11 mouse cellular contexts compared by ENCODE assay signal in the genomic region with DNA sequence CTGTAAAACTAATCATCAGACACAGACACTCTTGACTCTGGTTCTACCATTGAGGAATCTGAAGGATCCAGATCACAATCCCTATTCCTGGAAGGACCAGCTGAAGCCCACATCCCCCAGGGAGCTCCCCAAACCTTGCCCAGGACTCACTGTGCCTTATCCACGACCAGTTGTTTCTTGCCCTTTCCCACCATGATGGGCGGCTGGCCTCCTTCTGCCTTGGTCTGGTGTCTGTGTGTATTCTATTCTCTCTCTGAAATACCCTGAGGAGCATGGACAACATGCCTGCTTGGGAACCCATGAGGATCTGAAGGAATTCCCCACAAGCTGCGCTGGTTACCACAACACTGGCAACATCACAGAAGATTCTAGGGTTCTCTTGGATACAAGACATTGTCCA. TPM values are rescaled to one million over a fixed set of nuclear protein-coding genes. Genes with fewer than 3 reads are reported as not detected.
A peak's percentile ranks its signal among the peaks of the same experiment; 100 is the strongest.
DNase-seq lines count a peak whose midpoint lies in the region; TF ChIP-seq lines count a peak whose summit lies in the region.
"Not testable (repeated sequence)": the region's sequence is repeated elsewhere in the genome, so short reads cannot be mapped to it uniquely, and the experiment has no call there.
"Had no signal": no experiment of that assay in that cellular context is flagged by ENCODE, and none has a peak within 500 bp of the region (broad histone marks: within the 10 kb centered on the region; RNA-seq: fewer than 3 reads in every experiment).

A gene (minus strand): TSS at position 330 of the 400 bp plus-strand sequence.

- not testable (repeated sequence) for H3K4me1 ChIP-seq in heart, embryonic 10.5 days; limb, embryonic 10.5 days; testis, adult 2 months (ENCODE audit: control insufficient read depth, insufficient read depth, low read length)

- TF ChIP-seq CTCF in testis, adult 2 months (IDR thresholded peaks at IDR 0.05; ENCODE audit: control insufficient read depth, insufficient read depth, insufficient replicate concordance, low read depth, low read length), result not testable (repeated sequence)

- not testable (repeated sequence) for H3K27ac ChIP-seq in heart, embryonic 10.5 days; limb, embryonic 10.5 days; testis, adult 2 months (ENCODE audit: control insufficient read depth, insufficient read depth, low read depth, low read length)

- H3K27me3 ChIP-seq in heart, embryonic 10.5 days (ENCODE audit: insufficient read depth, poor library complexity, severe bottlenecking); limb, embryonic 10.5 days (ENCODE audit: low read depth, poor library complexity, severe bottlenecking); testis, adult 2 months (ENCODE audit: control insufficient read depth, insufficient read depth, low read length): not testable (repeated sequence)

- not testable (repeated sequence) for H3K36me3 ChIP-seq in heart, embryonic 10.5 days; limb, embryonic 10.5 days; testis, adult 2 months (ENCODE audit: control insufficient read depth, insufficient read depth, low read length)

- not testable (repeated sequence) for H3K4me3 ChIP-seq in heart, embryonic 10.5 days; limb, embryonic 10.5 days
- peak within 1 kb of the TSS; percentile 84 for H3K4me3 ChIP-seq in testis, adult 2 months (ENCODE audit: control insufficient read depth, low read depth, low read length)

- TF ChIP-seq POLR2A in testis, adult 2 months (IDR thresholded peaks at IDR 0.05; ENCODE audit: control insufficient read depth, low read depth, low read length), result not testable (repeated sequence)

- peak; percentile 82 for DNase-seq in heart, adult 11 months
- peak; percentile 51 for DNase-seq in heart, embryonic 10.5 days (ENCODE audit: low spot score)
- peak; percentile 10 for DNase-seq in limb, embryonic 10.5 days (ENCODE audit: low spot score)

- not testable (repeated sequence) for H3K9me3 ChIP-seq in heart, embryonic 10.5 days; limb, embryonic 10.5 days (replicated peaks)

- 71% methylated on average over 3 of the region's 3 CpGs for WGBS in heart, embryonic 10.5 days
- whole genome bisulfite sequencing in limb, embryonic 10.5 days, result 96% methylated on average over 3 of the region's 3 CpGs

RNA-seq across cellular contexts. Expression of the gene that starts here (rescaled TPM):
- polyA plus RNA-seq in heart, embryonic 10.5 days (2016; fragmentation: Nextera tagmentation; extraction: Ambion mirVana), result not detected in 2 replicates
- polyA plus RNA-seq in limb, embryonic 10.5 days (2016; fragmentation: Nextera tagmentation; extraction: Ambion mirVana), result not detected in 2 replicates
- 2.8 and 3.5 TPM in 2 replicates for polyA plus RNA-seq in testis, adult 2 months (2012; rRNA removed)
- polyA plus RNA-seq: activated CD4-positive, CD25-positive, alpha-beta regulatory T cell, adult 4 months; adrenal gland, adult 2 months; brain, embryonic 14.5 days; C2C12; CD4-positive, CD25-positive, alpha-beta regulatory T cell, adult 4 months; G1E; Patski had no signal

Comparison
In these comparisons a context has a peak if more than half of its experiments do, and no peak if none do; other contexts are left out.
1. Peak in DNase-seq in heart, embryonic 10.5 days; RNA of the gene not detected or under 1 TPM.
2. Peak in DNase-seq in limb, embryonic 10.5 days; RNA of the gene not detected or under 1 TPM.
3. DNase-seq: peak in every context shown above with its lines; median percentile 82 in heart, adult 11 months; 51 in heart, embryonic 10.5 days; 10 in limb, embryonic 10.5 days.